8 mouse cellular contexts compared by ENCODE assay signal in the genomic region with DNA sequence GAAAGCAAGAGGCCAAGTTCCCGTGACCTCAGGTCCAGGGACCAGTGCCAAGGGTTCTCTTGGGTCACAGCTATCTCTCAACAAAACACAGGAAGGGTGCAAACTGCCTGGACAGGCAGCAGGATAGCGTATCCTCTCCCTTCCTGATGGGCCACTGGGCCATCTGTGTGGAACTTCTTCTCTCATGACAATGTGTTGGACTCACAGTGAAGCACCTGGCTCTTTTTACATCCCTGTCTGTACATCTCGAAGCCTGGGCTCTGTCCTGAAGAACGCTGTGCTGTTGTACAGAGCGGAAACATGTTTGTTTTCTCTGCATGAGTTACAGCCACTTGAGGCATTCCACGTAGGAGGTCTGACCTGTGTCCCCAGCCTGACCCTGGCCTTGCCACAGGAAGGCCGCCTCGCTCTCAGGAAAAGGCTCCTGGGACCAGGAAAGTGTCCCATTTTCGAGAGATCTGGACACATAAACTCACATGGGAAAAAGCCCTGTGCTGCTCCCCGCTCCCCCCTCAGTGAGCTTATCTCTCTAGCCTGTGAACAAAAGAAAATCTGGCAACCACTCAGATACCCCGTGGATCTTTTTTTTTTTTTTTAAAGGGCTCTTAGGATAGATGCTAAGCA. TPM values are rescaled to one million over a fixed set of nuclear protein-coding genes. Genes with fewer than 3 reads are reported as not detected.
DNase-seq lines count a peak whose midpoint lies in the region; ATAC-seq lines count a peak whose summit lies in the region.
"Had no signal": no experiment of that assay in that cellular context is flagged by ENCODE, and none has a peak within 500 bp of the region (broad histone marks: within the 10 kb centered on the region; RNA-seq: fewer than 3 reads in every experiment).

No protein-coding gene starts in this region.

- ATAC-seq in limb, embryonic 11.5 days (ENCODE audit: insufficient number of reproducible peaks, low FRiP score, low TSS enrichment, low read depth) = no peak

- WGBS in limb, embryonic 11.5 days = 18% methylated on average over 11 of the region's 11 CpGs

- H3K9me3 ChIP-seq in limb, embryonic 11.5 days (ENCODE audit: control insufficient read depth, low read length) = no peaks in the 10 kb centered on the region

- H3K27me3 ChIP-seq in limb, embryonic 11.5 days (ENCODE audit: control insufficient read depth, insufficient read depth, low read length) = no peaks in the 10 kb centered on the region

- no peak overlapping the region for H3K4me3 ChIP-seq in limb, embryonic 11.5 days (ENCODE audit: low read depth, low read length)

- H3K36me3 ChIP-seq in limb, embryonic 11.5 days (ENCODE audit: control insufficient read depth, insufficient read depth, low read length) = no peaks in the 10 kb centered on the region

- peak overlapping the region; percentile 10; the same call in 1 of the 2 replicates for H3K27ac ChIP-seq in limb, embryonic 11.5 days (replicated peaks; ENCODE audit: low read depth, low read length)
- H3K27ac ChIP-seq: liver, embryonic 14.5 days had no signal

- no peak overlapping the region for H3K9ac ChIP-seq in limb, embryonic 11.5 days (ENCODE audit: low read length)
- H3K9ac ChIP-seq: liver, embryonic 14.5 days had no signal

- H3K4me1 ChIP-seq in limb, embryonic 11.5 days (ENCODE audit: control insufficient read depth, insufficient read depth, low read length) = peaks cover 26% of the 10 kb centered on the region

- DNase-seq in adrenal gland, adult 18-20 months (ENCODE audit: low spot score in 2 of 2) = peak; percentile 43 to 46
- DNase-seq in adrenal gland, postnatal 14 days = peak; percentile 73
- peak; percentile 47 to 58 for DNase-seq in heart, postnatal 10 days
- DNase-seq in limb, embryonic 11.5 days (ENCODE audit: low spot score) = peak; percentile 56
- DNase-seq in right cerebral cortex, postnatal 36 days (ENCODE audit: low spot score in 2 of 2) = no peak
- no peak for DNase-seq in ovary, postnatal 36 days (ENCODE audit: low spot score)
- no peak for DNase-seq in left cerebral cortex, postnatal 14 days (ENCODE audit: low spot score in 2 of 2)

- H3K4me2 ChIP-seq in limb, embryonic 11.5 days (ENCODE audit: low read depth, severe bottlenecking) = no peak overlapping the region

- intact Hi-C loops in heart, postnatal 10 days (cut with DNase I) = no loop called here
- intact Hi-C loops in left cerebral cortex, postnatal 14 days (cut with DNase I) = no loop called here

RNA-seq across cellular contexts. Expression of a gene that starts 18.9 kb away (rescaled TPM):
- total RNA-seq in adrenal gland, adult 18-20 months (2021) = 10 to 100 TPM; 20.4 to 34.1 TPM
- total RNA-seq in adrenal gland, postnatal 14 days (2021) = 20.0 and 26.2 TPM in 2 replicates
- 10 to 100 TPM; 15.7 to 17.4 TPM for total RNA-seq in heart, postnatal 10 days (2021)
- 45.7 and 57.3 TPM in 2 replicates for polyA plus RNA-seq in limb, embryonic 11.5 days (2014; fragmentation: Nextera tagmentation; extraction: Ambion mirVana)
- 10 to 100 TPM; 10.1 to 12.2 TPM for total RNA-seq in left cerebral cortex, postnatal 14 days (2021)

RNA-seq across cellular contexts. Expression of a gene that starts 26.7 kb away (rescaled TPM):
- 10 to 100 TPM; 35.7 to 51.2 TPM for total RNA-seq in adrenal gland, adult 18-20 months (2021)
- total RNA-seq in adrenal gland, postnatal 14 days (2021) = 35.6 and 37.6 TPM in 2 replicates
- 10 to 100 TPM; 43.4 to 51.7 TPM for total RNA-seq in heart, postnatal 10 days (2021)
- polyA plus RNA-seq in limb, embryonic 11.5 days (2014; fragmentation: Nextera tagmentation; extraction: Ambion mirVana) = 135 and 152 TPM in 2 replicates
- 10 to 100 TPM; 38.0 to 40.1 TPM for total RNA-seq in left cerebral cortex, postnatal 14 days (2021)

Comparison
In these comparisons a context has a peak if more than half of its experiments do, and no peak if none do; other contexts are left out.
1. DNase-seq: peak in adrenal gland, adult 18-20 months (2 of 2), adrenal gland, postnatal 14 days (single experiment), heart, postnatal 10 days (2 of 2) and limb, embryonic 11.5 days (single experiment); none in right cerebral cortex, postnatal 36 days (0 of 2), ovary, postnatal 36 days (single experiment) and left cerebral cortex, postnatal 14 days (0 of 2).